Mouse (Mus musculus) bone marrow macrophage, adult 2 months (primary cell): ENCODE measurements around the gene Pdk2. TPM values are rescaled to one million over a fixed set of nuclear protein-coding genes. Genes with fewer than 3 reads are reported as not detected.

Source experiments
- H3K27ac ChIP-seq: 2 replicates; pipeline ENCODE4 v1.5.1; 2012; ENCODE audit warnings: low read depth, low read length; ENCODE audit not compliant: insufficient read depth
- H3K4me1 ChIP-seq: 2 replicates; pipeline ENCODE4 v1.6.1; 2012; ENCODE audit warnings: low read length; ENCODE audit not compliant: control insufficient read depth, insufficient read depth
- H3K4me3 ChIP-seq: 2 replicates; pipeline ENCODE4 v1.5.1; 2012; ENCODE audit warnings: mild to moderate bottlenecking, low read length, moderate library complexity; ENCODE audit not compliant: insufficient read depth
- CTCF ChIP-seq: IDR thresholded peaks from 2 replicates; pipeline ENCODE4 v1.5.1; 2012; ENCODE audit warnings: low read depth, mild to moderate bottlenecking, low read length, moderate library complexity
- POLR2A ChIP-seq: IDR thresholded peaks from 2 replicates; pipeline ENCODE4 v1.6.1; 2012; ENCODE audit warnings: mild to moderate bottlenecking, low read depth, low read length, borderline replicate concordance
- polyA plus RNA-seq: library from polyadenylated mRNA; stranded (reverse); fragments of >200 nt; gene quantifications from 2 replicates; pipeline ENCODE4 v1.2.4, GENCODE M21; 2012; ENCODE audit not compliant: missing spikeins, insufficient read depth, insufficient read length

Pdk2 gene
- polyA plus RNA-seq, 1 experiment = 24.5 TPM

GRCm38 (mm10) chr11:95043060-95043459 is 1.9 kb upstream of the Pdk2 start:
- H3K4me1 ChIP-seq = peaks cover 5% of the 10 kb centered on the region
- H3K4me3 ChIP-seq = no peak overlapping the region
- TF ChIP-seq CTCF (no peak), POLR2A (no peak)
- H3K27ac ChIP-seq = no peak overlapping the region

- H3K27ac ChIP-seq = peak overlapping the region; percentile 1; the same call in 1 of the 2 replicates
Measured at GRCm38 (mm10) chr11:95042096-95042495, 942 bp upstream of the Pdk2 start.

GRCm38 (mm10) chr11:95040491-95041138 is 539 bp downstream of the Pdk2 start:
- no peak for TF ChIP-seq POLR2A
- TF ChIP-seq CTCF = no peak
- H3K27ac ChIP-seq = no peak overlapping the region
- peaks cover 5% of the 10 kb centered on the region for H3K4me1 ChIP-seq
- peak overlapping the region; percentile 76 for H3K4me3 ChIP-seq

More at GRCm38 (mm10) chr11:95042096-95042495, 942 bp upstream of the Pdk2 start:
- Histone ChIP-seq H3K4me1 (peaks cover 5% of the 10 kb centered on the region), H3K4me3 (peak overlapping the region; percentile 57)
- 0 out of 2 replicates have a peak, but pooled peaks have one; percentile 34 for TF ChIP-seq POLR2A
- TF ChIP-seq CTCF = peak; percentile 40; the same call in 1 of the 2 replicates

GRCm38 (mm10) chr11:95039766-95040165 is 1.4 kb downstream of the Pdk2 start:
- TF ChIP-seq POLR2A (no peak), CTCF (no peak)
- H3K4me1 ChIP-seq = peaks cover 5% of the 10 kb centered on the region
- H3K27ac ChIP-seq = no peak overlapping the region
- no peak overlapping the region for H3K4me3 ChIP-seq

GRCm38 (mm10) chr11:95038818-95039655 is 2.1 kb downstream of the Pdk2 start:
- H3K27ac ChIP-seq = no peak overlapping the region
- TF ChIP-seq POLR2A (no peak), CTCF (no peak)
- no peak overlapping the region for H3K4me3 ChIP-seq
- H3K4me1 ChIP-seq = peaks cover 5% of the 10 kb centered on the region

GRCm38 (mm10) chr11:95038156-95038817 is 2.9 kb downstream of the Pdk2 start:
- peaks cover 5% of the 10 kb centered on the region for H3K4me1 ChIP-seq
- no peak overlapping the region for H3K4me3 ChIP-seq
- H3K27ac ChIP-seq = no peak overlapping the region
- no peak for TF ChIP-seq POLR2A
- TF ChIP-seq CTCF = no peak

GRCm38 (mm10) chr11:95037306-95037705 is 3.8 kb downstream of the Pdk2 start:
- Histone ChIP-seq H3K4me3 (no peak overlapping the region), H3K4me1 (peaks cover 5% of the 10 kb centered on the region), H3K27ac (no peak overlapping the region)
- TF ChIP-seq CTCF (no peak), POLR2A (no peak)

- no peak overlapping the region for H3K4me3 ChIP-seq
- no peak overlapping the region for H3K27ac ChIP-seq
- peaks cover under 1% of the 10 kb centered on the region for H3K4me1 ChIP-seq
- no peak for TF ChIP-seq POLR2A
Measured at GRCm38 (mm10) chr11:95036521-95036920, 4.6 kb downstream of the Pdk2 start.

- Histone ChIP-seq H3K4me1 (no peaks in the 10 kb centered on the region), H3K27ac (no peak overlapping the region), H3K4me3 (no peak overlapping the region)
- TF ChIP-seq CTCF = no peak
- TF ChIP-seq POLR2A = no peak
Measured at GRCm38 (mm10) chr11:95034902-95035301, 6.3 kb downstream of the Pdk2 start.

GRCm38 (mm10) chr11:95033617-95034016 is 7.5 kb downstream of the Pdk2 start:
- TF ChIP-seq CTCF (no peak), POLR2A (no peak)
- H3K4me1 ChIP-seq = no peaks in the 10 kb centered on the region
- H3K4me3 ChIP-seq = no peak overlapping the region

More at GRCm38 (mm10) chr11:95033617-95034016, 7.5 kb downstream of the Pdk2 start:
- no peak overlapping the region for H3K27ac ChIP-seq
